Mouse (Mus musculus): ENCODE measurements around the gene S100pbp.
A peak's percentile ranks its signal among the peaks of the same experiment; 100 is the strongest.

The S100pbp gene

GRCm38 (mm10) chr4:129129387-129129786 lies 60.1 kb downstream of the S100pbp start:
- DNase-seq (ENCODE audit: low spot score) = no peak

- no peak for DNase-seq (ENCODE audit: low spot score)
These were observed 60.8 kb downstream of the S100pbp start for GRCm38 (mm10) chr4:129128582-129129338.

GRCm38 (mm10) chr4:129125736-129126451 lies 63.6 kb downstream of the S100pbp start:
- peak; percentile 48 for DNase-seq (ENCODE audit: low spot score)

- DNase-seq (ENCODE audit: low spot score) = no peak
These were observed 64.8 kb downstream of the S100pbp start for GRCm38 (mm10) chr4:129124652-129125146.

GRCm38 (mm10) chr4:129122719-129123118 lies 66.8 kb downstream of the S100pbp start:
- no peak for DNase-seq (ENCODE audit: low spot score)

GRCm38 (mm10) chr4:129122107-129122506 lies 67.4 kb downstream of the S100pbp start:
- no peak for DNase-seq (ENCODE audit: low spot score)

- no peak for DNase-seq (ENCODE audit: low spot score)
These were observed 67.9 kb downstream of the S100pbp start, which contains the start of gene Hpca for GRCm38 (mm10) chr4:129121569-129122086. Gene Hpca (minus strand): TSS chr4:129122036.

- DNase-seq (ENCODE audit: low spot score) = peak; percentile 80
These were observed 68.7 kb downstream of the S100pbp start for GRCm38 (mm10) chr4:129120520-129121445.

GRCm38 (mm10) chr4:129119708-129120107 lies 69.8 kb downstream of the S100pbp start:
- DNase-seq (ENCODE audit: low spot score) = no peak

GRCm38 (mm10) chr4:129117720-129118510 lies 71.6 kb downstream of the S100pbp start:
- no peak for DNase-seq (ENCODE audit: low spot score)

- no peak for DNase-seq (ENCODE audit: low spot score)
These were observed 72.8 kb downstream of the S100pbp start for GRCm38 (mm10) chr4:129116703-129117102.

GRCm38 (mm10) chr4:129113083-129113988 lies 76.2 kb downstream of the S100pbp start:
- peak; percentile 91 for DNase-seq (ENCODE audit: low spot score)

- DNase-seq (ENCODE audit: low spot score) = peak; percentile 28
These were observed 77.3 kb downstream of the S100pbp start for GRCm38 (mm10) chr4:129112231-129112630.

- DNase-seq (ENCODE audit: low spot score) = no peak
These were observed 78.2 kb downstream of the S100pbp start for GRCm38 (mm10) chr4:129111350-129111749.

GRCm38 (mm10) chr4:129110804-129111203 lies 78.7 kb downstream of the S100pbp start:
- DNase-seq (ENCODE audit: low spot score) = no peak

GRCm38 (mm10) chr4:129108624-129109023 lies 80.9 kb downstream of the S100pbp start:
- no peak for DNase-seq (ENCODE audit: low spot score)

- no peak for DNase-seq (ENCODE audit: low spot score)
These were observed 82.1 kb downstream of the S100pbp start for GRCm38 (mm10) chr4:129107348-129107899.

- no peak for DNase-seq (ENCODE audit: low spot score)
These were observed 83.5 kb downstream of the S100pbp start for GRCm38 (mm10) chr4:129106073-129106472.

GRCm38 (mm10) chr4:129105356-129105755 lies 84.2 kb downstream of the S100pbp start, which contains the start of gene Tmem54:
Gene Tmem54 (plus strand): TSS chr4:129105548.
- peak; percentile 62 for DNase-seq (ENCODE audit: low spot score)
